Mouse (Mus musculus) heart, postnatal 0 days (tissue): Measurements from ENCODE around the gene Fbf1.

Source experiments
- CTCF ChIP-seq: IDR thresholded peaks from 2 replicates; pipeline ENCODE4 v1.5.1; 2016; ENCODE audit warnings: antibody characterized with exemption, control low read depth, low read depth
- EP300 ChIP-seq: IDR thresholded peaks from 2 replicates; pipeline ENCODE4 v1.6.1; 2016; ENCODE audit warnings: antibody characterized with exemption, low read depth

DNA sequence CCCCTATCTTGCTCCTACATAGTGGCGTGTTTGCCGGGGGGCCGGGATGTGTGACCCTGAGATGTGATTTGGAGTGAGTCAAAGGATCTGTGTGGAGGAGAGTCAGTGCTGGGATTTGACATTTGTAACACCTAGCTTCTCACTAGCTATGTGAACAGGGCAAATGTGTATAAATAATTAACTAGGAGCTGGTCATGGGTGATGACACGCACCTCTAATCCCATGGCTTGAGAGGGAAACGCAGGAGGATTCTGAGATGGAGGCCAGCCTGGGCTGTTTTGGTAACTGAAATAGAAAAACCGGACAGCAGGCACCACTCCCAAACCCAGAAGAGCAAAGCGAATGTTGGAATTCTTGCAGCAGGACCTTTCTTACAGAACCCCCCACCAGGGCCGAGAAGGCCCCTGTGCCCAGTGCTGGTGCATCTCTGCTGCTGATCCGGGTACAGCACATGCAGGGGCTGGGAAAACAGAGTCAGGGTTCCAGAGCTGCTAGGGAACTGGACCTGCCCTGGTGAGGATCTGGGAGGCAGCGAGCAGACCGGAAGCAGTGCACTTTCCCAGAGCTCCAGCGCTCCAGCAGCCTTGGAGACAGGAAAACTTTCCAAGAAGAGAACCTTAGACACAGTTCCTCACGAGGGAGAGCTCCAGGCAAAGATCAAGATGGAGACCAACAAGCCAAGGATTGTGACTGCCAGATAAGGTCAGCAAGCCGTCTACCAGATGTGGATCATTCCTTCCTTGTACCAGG is 69.1 kb downstream of the Fbf1 start:
- no peak for TF ChIP-seq EP300
- TF ChIP-seq CTCF = no peak
